Mouse (Mus musculus) inflammation-experienced regulatory T-cells, adult 16 weeks (primary cell): ENCODE results near the gene Bcl2a1d. TPM values are rescaled to one million over a fixed set of nuclear protein-coding genes. Genes with fewer than 3 reads are reported as not detected.

Experiments
- polyA plus RNA-seq: library from polyadenylated mRNA; unstranded; fragments of 100-300 nt; shearing (Covaris generic); gene quantifications from one replicate; pipeline ENCODE4 v1.2.1, GENCODE M21; 2017

Bcl2a1d gene
- 68.7 TPM for polyA plus RNA-seq

DNA sequence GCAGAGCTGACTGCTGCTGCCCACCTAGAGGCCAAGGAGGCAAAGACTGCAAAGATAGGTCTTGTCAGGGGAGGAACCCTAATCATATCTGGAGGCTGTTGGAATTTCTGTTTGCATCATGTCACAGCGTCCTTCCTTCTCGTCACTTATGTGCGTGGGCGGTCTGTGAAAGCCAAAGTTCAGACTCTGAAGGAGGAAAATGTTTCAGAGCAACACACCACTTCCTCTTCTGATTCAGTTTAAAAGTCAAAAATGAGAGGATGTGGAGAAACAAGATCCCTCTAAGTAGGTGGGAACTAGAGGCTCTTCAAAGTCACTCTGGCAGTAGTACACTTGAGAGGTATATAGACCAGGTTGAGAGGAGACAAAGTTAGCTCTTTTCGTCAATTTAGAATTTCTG, at the start of gene Bcl2a1d:
Gene Bcl2a1d (minus strand): TSS at position 187 of the 400 bp plus-strand sequence.

DNA sequence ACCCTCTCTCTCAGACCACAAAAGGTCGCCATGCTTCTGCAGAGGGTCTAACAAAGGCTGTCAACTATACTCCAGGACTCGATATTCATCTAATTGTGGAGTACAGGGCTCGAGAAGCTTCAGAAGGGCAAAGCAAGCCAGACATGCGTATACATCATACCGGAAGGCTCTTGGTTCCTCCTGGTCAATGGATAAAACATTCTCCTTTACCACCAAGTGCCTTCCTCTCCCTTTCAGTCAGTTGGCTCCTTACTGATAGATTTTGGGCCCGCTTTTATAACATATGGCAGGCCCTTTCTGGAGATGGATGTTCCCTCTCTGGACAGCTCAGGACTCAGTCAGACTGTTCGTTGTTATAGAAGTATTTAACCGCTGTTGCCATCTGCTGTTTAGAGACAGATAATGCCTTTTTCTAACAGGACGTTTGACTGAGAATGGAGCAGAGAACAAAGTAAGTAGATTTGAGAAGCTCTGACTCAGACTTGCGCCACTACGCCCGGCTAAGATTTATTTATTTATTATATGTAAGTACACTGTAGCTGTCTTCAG, 11.7 kb downstream of the Bcl2a1d start, which contains the start of gene Mthfsl:
Gene Mthfsl (minus strand): TSS at position 308 of the 549 bp plus-strand sequence.

Other genes with a start within 250 kb of the Bcl2a1d start
- gene Syncrip, start 249.3 kb downstream of the Bcl2a1d start, polyA plus RNA-seq = 110 TPM
- gene Zfp949, start 183.9 kb downstream of the Bcl2a1d start, polyA plus RNA-seq = 21.1 TPM
- not detected for gene Trim43a, start 151.0 kb downstream of the Bcl2a1d start, polyA plus RNA-seq
- 119 TPM for gene Mthfsl, start 11.6 kb downstream of the Bcl2a1d start, polyA plus RNA-seq
- not detected for gene Trim43c, start 107.2 kb upstream of the Bcl2a1d start, polyA plus RNA-seq
- gene Bcl2a1a, start 225.0 kb upstream of the Bcl2a1d start, polyA plus RNA-seq = not detected